Mouse (Mus musculus) kidney, embryonic 15.5 days (tissue): ENCODE measurements around the gene Vps36. TPM values are rescaled to one million over a fixed set of nuclear protein-coding genes. Genes with fewer than 3 reads are reported as not detected.

Experiments
- ATAC-seq: fragments of 200-750 bp; cut with Nextera tagmentation; replicated peaks from 2 replicates; pipeline ENCODE4 v1.8.0; 2017; ENCODE audit warnings: moderate TSS enrichment; ENCODE audit not compliant: low FRiP score
- H3K27ac ChIP-seq: fragments of 300-500 bp; sonication (generic); 2 replicates; pipeline ENCODE4 v1.5.1; 2015; ENCODE audit warnings: mild to moderate bottlenecking, inconsistent platforms
- H3K27me3 ChIP-seq: fragments of 300-500 bp; sonication (generic); 2 replicates; pipeline ENCODE4 v1.6.1; 2015; ENCODE audit warnings: inconsistent platforms
- H3K36me3 ChIP-seq: fragments of 300-500 bp; sonication (generic); 2 replicates; pipeline ENCODE4 v1.6.1; 2015; ENCODE audit warnings: inconsistent platforms
- H3K4me1 ChIP-seq: fragments of 300-500 bp; sonication (generic); 2 replicates; pipeline ENCODE4 v1.6.1; 2015; ENCODE audit warnings: inconsistent platforms
- H3K4me2 ChIP-seq: fragments of 300-500 bp; sonication (generic); 2 replicates; pipeline ENCODE4 v1.6.1; 2015; ENCODE audit warnings: moderate library complexity, mild to moderate bottlenecking, inconsistent platforms
- H3K4me3 ChIP-seq: fragments of 300-500 bp; sonication (generic); replicated peaks from 2 replicates; pipeline ENCODE4 v1.5.1; 2015; ENCODE audit warnings: mild to moderate bottlenecking, inconsistent platforms
- H3K9ac ChIP-seq: fragments of 300-500 bp; sonication (generic); 2 replicates; pipeline ENCODE4 v1.6.1; 2015; ENCODE audit warnings: mild to moderate bottlenecking, inconsistent platforms
- H3K9me3 ChIP-seq: fragments of 300-500 bp; sonication (generic); replicated peaks from 2 replicates; pipeline ENCODE4 v1.6.1; 2016; ENCODE audit warnings: inconsistent platforms
- WGBS: fragments of 180-500 bp; shearing (Covaris S2); methylation state at CpG from one replicate; pipeline ENCODE4 v1.1.7; 2015; ENCODE audit warnings: mixed read lengths; 5-methylcytosine and 5-hydroxymethylcytosine counted together
- polyA plus RNA-seq: library from polyadenylated mRNA; unstranded; fragments of >200 nt; fragmentation: Nextera tagmentation; extraction: Ambion mirVana; gene quantifications from 2 replicates; pipeline ENCODE4 v1.2.1, GENCODE M21; 2015

Vps36 gene
- polyA plus RNA-seq, 1 experiment from 2014 or later, result 38.3 TPM

DNA sequence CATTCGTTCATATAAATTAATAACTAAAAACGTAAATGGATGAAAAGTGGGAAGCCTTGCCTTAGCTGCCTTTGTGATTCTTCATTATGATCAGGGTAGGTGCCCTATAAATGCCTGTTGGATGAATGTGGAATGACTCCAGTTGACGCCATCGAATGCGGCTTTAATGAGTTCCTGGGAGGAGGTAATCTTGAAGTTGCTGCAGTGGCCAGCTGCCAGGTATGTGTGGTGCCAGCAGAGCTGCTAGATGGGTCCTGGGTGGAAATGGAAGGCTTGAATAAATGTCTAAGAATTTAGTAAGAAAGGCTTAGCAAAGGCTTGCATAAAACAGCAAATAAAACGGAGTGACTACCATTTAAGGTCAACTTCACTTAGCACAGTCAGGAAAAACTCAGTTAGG, 72.2 kb downstream of the Vps36 start:
- H3K9me3 ChIP-seq, result no peaks in the 10 kb centered on the region
- WGBS, result 85% methylated on average over 6 of the region's 6 CpGs
- ATAC-seq, result no peak

DNA sequence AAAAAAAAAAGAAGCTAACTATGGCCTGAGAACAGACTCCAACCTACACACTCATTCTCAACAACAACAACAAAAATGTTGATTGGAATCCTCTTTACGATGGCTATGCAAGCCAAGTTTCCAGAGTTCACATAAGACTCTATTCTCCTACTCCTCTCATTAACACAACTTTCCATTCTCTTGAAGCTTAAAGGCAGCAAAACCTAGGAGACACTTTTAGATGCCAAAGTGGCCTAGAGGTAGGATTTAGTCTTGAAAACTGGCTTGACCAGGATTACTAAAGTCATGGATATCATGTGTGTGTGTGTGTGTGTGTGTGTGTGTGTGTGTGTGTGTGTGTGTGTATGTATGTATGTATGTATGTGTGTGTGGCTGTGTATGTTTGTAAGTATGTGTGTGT, 72.6 kb downstream of the Vps36 start:
- Histone ChIP-seq H3K9ac (no peak overlapping the region), H3K27ac (no peak overlapping the region), H3K4me2 (no peak overlapping the region), H3K4me1 (no peaks in the 10 kb centered on the region), H3K27me3 (no peaks in the 10 kb centered on the region), H3K36me3 (no peaks in the 10 kb centered on the region), H3K9me3 (no peaks in the 10 kb centered on the region), H3K4me3 (no peak overlapping the region)
- ATAC-seq, result no peak
- WGBS, result 92% methylated on average over 1 of the region's 1 CpGs

More for the DNA sequence above, 72.2 kb downstream of the Vps36 start:
- Histone ChIP-seq H3K4me1 (no peaks in the 10 kb centered on the region), H3K4me2 (no peak overlapping the region), H3K27ac (no peak overlapping the region), H3K9ac (no peak overlapping the region), H3K36me3 (no peaks in the 10 kb centered on the region), H3K27me3 (no peaks in the 10 kb centered on the region), H3K4me3 (no peak overlapping the region)

DNA sequence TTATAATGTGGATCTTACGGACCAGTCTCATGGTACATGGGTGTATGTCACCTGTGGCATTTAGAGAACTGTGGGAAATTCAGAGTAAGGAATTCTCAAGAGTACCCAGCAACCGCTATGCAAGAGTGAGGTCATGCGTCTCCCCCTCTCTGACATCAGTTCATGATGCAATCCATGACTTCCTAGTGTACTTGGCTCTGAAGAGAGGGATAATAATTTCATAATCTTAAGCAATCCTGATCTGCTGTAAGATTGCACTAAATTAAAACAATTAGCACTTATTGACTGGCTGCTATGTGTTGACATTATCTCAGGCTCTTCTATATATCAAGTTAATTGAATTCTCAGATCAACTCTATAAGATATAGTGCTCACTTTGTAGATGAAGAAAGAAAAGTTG, 74.2 kb downstream of the Vps36 start:
- 92% methylated on average over 3 of the region's 3 CpGs for WGBS
- no peaks in the 10 kb centered on the region for H3K9me3 ChIP-seq
- H3K27me3 ChIP-seq, result no peaks in the 10 kb centered on the region
- no peaks in the 10 kb centered on the region for H3K36me3 ChIP-seq
- no peak overlapping the region for H3K4me3 ChIP-seq
- no peaks in the 10 kb centered on the region for H3K4me1 ChIP-seq
- no peak for ATAC-seq
- no peak overlapping the region for H3K27ac ChIP-seq
- no peak overlapping the region for H3K4me2 ChIP-seq
- H3K9ac ChIP-seq, result no peak overlapping the region

Other genes with a start within 250 kb of the Vps36 start
- not detected in 2 replicates for gene Defb13, start 246.0 kb upstream of the Vps36 start, polyA plus RNA-seq
- not detected in 2 replicates for gene Fam90a1a, start 234.1 kb upstream of the Vps36 start, polyA plus RNA-seq
- not detected in 2 replicates for gene Ccdc70, start 223.0 kb upstream of the Vps36 start, polyA plus RNA-seq
- 0.68 and 0.96 TPM in 2 replicates for gene Atp7b, start 132.5 kb upstream of the Vps36 start, polyA plus RNA-seq
- 33.2 and 36.2 TPM in 2 replicates for gene Alg11, start 132.1 kb upstream of the Vps36 start, polyA plus RNA-seq
- 0.28 and 0.38 TPM in 2 replicates for gene Nek5, start 67.8 kb upstream of the Vps36 start, polyA plus RNA-seq
- 4.8 and 5.5 TPM in 2 replicates for gene Nek3, start 26.4 kb upstream of the Vps36 start, polyA plus RNA-seq
- 39.9 and 41.7 TPM in 2 replicates for gene Ckap2, start 7.0 kb upstream of the Vps36 start, polyA plus RNA-seq
- 14.5 and 16.3 TPM in 2 replicates for gene Thsd1, start 34.5 kb downstream of the Vps36 start, polyA plus RNA-seq
- gene Tpte, start 90.6 kb downstream of the Vps36 start, polyA plus RNA-seq, result not detected in 2 replicates
- 24.1 and 25.1 TPM in 2 replicates for gene Slc25a15, start 205.8 kb downstream of the Vps36 start, polyA plus RNA-seq
- gene Mrps31, start 218.6 kb downstream of the Vps36 start, polyA plus RNA-seq, result 41.4 and 47.3 TPM in 2 replicates